Mouse (Mus musculus) left cerebral cortex, adult 8-10 months (tissue): Measurements from ENCODE around the gene Ggcx. TPM values are rescaled to one million over a fixed set of nuclear protein-coding genes. Genes with fewer than 3 reads are reported as not detected.
"Not testable (repeated sequence)": the region's sequence is repeated elsewhere in the genome, so short reads cannot be mapped to it uniquely, and the experiment has no call there.

ENCODE experiments used
- DNase-seq, 2 experiments: peaks; one replicate each; pipeline ENCODE4 v3.0.0; 2022; ENCODE audit warnings: low spot score in 2 of 2
- total RNA-seq, 4 experiments: library from RNA; stranded (reverse); gene quantifications; 2 replicates each; pipeline ENCODE4 v1.2.4; 2022

Ggcx gene
- total RNA-seq, 4 experiments from 2014 or later, result 20.3 to 24.7 (median 23.5) TPM

DNA sequence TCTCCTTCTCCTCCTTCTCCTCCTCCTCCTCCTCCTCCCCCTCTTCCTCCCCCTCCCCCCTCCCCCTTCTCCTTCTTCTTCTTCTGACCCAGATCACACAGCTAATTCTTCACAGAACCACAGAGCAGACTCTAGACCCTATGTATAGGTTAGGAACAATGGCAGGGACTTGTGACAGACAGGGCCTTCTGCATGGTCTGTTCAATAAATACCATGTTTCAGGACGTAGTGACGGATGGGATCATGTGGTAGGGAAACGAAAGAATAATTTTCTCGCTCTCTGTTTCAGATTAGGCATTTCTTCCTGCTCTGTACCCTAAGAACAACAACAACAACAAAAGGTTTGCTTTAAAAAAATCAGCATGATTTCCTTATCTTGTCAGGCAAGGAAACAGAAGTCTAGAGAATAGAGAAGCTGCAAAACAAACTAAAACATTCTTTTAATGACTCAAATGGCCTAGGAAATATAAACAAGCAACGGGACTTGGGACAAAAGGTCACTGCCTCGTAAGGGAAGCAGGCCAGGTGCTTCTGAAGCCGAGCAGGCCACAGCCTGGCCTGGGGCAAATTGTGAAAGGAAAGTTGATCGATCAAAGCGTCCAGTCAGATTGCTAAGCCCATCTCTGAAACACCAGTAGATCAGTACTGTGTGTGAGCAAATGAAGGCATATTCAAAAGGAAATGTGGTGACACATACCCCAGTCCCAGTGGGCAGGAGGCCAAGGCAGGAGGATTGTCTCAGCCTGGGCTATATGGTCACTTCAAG is 46.1 kb downstream of the Ggcx start:
- DNase-seq, result no peak

DNA sequence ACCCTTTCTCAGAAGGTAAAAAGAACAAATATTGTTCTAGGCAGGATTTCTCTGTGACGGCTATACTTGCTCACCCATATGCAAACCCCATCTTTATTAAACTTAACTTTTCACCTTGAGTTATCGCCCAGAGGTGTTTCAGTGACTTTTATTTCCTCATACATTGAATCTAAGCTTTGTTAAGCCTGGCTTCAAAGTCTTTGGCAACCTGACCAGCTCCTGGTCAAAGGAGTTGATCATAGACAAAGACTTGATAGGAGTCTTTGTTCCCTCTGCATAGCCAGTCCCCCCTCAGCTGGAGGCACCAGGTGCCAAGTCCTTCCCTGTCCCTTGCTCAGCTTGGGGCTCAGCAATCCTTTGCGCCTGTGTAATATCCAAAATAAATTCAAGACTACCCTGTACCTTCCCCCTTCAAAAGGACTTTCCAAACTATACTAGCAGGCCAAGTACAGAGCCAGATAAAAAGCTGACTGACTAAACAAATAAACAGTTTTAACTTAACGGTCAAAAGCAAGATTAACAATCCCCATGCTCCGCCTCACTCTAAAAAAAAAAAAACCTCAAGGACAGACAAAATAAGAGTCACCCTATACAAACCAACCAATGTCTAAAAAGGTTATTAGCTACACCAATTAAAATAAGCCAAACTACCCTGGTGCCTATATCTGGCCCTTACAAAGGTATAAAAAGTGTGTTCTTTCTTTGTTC is 48.6 kb downstream of the Ggcx start:
- not testable (repeated sequence) for DNase-seq

DNA sequence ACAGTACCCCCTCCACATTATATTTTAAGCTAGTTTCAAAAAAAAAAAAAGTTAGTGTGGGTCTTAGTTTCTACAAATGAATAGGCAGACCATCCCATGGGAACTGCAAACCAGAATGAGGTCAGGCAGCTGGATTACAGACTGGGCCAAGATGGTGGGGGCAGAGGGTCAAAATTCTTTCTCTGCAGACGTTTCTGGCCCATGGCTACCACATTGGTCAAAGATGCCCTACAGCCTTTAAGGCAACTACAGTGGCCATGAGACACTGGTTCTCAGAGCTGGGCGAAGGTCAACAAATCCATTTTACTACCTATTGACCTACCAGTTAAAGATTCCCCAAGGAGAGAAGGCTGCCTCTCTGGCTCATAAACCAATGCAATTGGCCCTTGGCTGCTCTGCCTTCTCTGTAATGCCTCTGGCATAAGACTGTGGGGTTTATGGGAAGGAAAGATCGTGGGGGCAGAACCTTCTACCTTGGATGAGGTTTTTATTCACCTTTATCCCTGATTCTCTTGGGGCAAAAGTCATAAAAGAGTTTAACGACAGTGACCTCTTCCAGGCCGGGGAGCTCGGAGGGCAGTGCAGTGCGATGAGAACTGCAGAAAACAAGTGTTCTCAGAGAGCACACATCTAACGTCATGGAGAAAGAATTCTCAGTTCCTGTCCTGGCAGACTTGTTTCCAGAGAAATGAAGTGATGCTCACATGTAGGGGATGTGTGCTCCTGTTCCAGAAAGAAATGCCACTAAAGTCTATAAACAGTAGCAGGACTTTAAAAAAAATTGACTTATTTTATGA is 51.5 kb downstream of the Ggcx start:
- no peak for DNase-seq

DNA sequence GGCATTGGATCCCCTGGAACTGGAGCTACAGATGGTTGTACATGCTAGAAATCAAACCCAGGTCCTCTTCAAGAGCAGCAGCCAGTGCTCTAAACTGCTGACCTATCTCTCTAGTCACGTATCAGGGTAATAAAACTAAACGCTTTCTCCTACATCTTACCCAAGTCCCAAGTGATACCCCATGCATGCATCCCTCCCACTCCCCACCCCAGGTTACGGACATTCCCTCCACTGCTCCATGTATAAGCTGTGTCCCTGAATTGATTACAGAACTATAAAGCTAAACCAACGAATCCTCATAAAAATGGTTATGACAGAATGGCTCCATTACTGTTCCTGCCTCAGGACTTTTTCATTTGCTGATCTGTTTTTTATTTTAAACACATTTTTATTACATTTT is 52.1 kb downstream of the Ggcx start:
- no peak for DNase-seq

DNA sequence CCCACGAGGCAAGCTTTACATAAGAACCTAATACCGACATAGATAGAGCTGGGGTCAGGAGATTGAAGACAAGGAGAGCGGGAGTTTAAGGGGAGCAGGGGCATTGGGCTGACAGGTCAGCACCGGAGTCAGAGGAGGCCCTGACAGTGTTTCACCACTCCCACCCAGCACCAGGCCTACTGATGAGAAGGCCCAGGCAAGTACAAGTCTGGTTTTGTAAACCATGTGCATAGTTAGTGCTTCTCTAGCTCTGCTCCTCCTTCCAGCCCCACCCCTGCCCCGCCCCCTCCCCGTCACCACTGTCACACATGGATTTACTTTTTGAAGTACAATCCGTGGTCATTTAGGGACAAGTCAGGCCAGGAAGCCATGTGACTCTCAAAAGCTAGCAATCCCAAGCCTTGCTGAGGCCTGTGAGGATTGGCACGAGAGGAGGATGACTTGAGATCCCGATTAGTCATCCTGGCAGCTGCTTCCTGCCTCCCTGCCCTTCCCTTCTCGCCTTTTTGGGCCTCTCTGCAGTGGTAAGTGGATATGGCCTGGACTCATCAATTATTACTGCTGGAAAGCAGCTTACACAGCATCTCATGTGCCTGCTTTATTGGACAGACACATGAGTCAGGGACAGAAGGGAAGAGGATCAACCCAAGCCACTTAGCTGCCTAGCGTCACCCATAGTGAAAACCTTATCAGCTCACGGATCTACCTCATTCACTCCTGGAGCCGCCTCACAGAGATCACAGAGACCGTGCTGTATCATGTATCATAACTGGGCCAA is 59.3 kb downstream of the Ggcx start:
- peak in 1 of 2 experiments; percentile 22 for DNase-seq

DNA sequence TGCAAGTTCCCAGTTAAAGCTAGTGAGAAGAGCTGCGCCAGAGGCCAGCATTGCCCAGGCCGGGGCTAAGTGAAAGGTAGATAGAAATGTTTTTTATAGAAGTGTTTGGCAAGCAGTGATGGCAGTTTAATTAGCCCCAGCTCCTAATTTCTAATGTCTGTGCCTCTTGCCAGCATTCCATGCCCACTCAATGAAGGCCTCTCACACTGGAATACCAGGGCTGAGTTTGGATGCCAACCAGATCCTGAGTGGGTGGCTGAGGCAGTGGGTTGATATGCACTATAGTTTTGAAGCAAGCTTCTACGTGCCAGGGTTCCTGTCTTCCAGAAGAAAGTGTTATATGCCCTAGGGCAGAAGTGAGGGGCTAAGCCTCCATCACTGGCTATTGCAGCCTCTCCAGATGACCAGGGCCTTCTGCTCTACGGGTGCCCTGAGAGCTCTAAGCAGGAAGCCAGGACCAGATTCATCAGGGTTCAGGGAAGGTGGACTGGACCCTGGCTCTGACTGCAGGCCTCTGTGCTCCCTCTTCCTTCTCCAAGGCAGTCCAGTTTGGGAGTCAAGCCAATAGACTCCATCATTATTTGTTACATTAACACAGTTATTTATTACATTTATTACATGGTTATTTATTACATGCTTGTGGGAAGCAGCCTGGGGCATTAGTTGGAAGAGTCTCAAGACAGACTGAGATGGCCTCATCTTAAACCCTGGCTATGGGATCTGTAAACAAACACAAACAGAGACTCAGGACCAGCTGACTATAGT is 61.3 kb downstream of the Ggcx start:
- peak in 1 of 2 experiments; percentile 45 for DNase-seq

DNA sequence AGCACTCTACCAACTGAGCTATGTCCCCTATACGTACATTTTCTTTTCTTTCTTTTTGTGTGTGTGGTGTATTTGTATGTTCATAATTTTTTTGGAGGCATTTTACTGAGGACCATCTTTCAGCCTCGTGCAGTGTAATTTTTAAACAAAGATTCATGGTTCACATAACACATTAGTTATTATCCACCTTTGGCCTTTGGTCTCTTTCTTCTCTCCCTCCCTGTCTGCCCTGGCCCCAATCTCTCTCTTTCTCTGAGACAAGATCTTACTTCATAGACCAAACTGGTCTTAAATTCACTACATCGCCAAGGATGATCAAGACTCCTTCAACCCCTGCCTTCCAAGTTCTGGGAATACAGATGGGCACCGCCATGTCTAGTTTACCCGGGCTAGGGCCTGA is 62.7 kb downstream of the Ggcx start:
- DNase-seq, result no peak

DNA sequence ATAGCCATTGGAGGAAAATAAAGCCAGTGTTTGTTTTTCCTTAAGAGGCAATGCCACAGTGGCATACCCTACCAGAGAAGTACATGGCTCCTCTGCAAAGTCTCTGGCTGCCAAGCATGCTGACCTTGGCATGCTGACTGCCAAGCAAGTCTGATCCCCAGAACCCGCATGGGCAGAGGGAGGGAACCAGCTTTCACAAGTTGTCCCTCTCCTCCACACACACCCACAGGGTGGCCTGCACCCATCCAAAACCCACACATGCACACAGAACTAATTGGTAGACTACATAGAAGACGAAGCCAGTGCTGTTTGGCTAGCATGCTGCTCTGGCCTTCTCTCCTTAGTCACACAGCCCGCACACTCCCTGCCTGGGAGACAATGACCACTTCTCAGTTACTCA is 63.5 kb downstream of the Ggcx start:
- DNase-seq, result no peak

DNA sequence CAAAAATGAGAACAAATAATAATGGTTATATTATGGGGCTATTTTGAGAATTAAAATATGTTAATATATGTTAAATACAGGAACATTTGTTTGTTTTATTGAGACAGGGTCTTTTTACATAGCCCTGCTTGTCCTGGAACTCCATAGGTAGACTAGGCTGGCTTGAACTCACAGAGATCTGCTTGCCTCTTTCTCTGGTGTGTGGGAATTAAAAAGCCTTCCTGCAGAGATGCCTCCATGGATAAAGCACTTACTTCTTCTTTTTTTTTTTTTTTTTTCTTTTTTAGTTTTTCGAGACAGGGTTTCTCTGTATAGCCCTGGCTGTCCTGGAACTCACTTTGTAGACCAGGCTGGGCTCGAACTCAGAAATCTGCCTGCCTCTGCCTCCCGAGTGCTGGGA is 64.6 kb downstream of the Ggcx start:
- DNase-seq, result not testable (repeated sequence)

DNA sequence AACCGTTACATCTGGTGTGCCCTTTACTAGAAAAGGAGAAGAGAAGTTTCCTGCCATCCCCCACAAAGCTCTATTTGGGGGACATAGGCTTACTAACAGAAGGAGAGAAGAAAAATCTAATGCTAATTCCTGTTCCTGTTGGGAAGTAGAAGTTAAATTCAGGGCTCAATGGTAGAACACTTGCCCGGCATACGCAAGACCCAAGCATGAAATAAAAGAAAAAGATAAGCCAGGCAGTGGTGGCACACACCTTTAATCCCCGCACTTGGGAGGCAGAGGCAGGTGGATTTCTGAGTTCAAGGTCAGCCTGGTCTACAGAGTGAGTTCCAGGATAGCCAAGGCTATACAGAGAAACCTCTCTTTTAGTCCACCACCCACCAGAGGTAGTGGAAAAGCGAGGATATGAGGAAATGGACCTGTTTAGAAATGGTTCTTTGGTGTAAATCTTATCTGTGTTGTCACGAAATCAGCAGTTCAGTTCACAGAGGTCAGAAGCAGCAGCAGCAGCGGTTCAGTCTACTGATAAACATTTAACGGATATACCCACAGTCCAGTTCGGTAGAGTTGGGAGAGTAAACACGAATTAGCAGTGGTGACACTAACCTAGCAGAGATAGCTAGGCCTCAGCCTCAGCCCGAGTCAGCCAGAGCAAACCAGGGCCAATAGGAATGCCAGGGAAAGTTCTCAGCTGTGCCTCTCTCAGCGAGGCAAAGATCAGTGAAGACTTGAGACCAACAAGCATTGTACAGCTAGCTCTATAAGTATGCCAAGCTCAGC is 65.7 kb downstream of the Ggcx start:
- no peak for DNase-seq

DNA sequence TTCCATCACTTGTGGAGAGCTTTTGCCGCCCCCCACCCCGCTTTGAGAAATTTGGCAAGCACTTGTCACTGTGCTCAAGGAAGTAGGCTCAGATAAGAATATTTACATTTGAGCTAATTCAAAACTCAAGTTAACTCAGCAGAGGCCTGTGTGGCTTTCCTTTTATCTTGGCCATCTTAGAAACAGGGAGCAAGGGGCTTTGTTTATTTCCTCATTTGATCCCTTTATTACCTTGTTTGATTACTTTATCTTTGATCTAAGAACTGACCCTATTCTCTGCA is 66.3 kb downstream of the Ggcx start:
- DNase-seq, result no peak

Other genes with a start within 250 kb of the Ggcx start
- 1 to 10 TPM; 1.3 to 2.1 (median 1.9) TPM for gene Atoh8, start 178.7 kb upstream of the Ggcx start, total RNA-seq
- gene Sftpb, start 109.7 kb upstream of the Ggcx start, total RNA-seq, result not detected
- gene Usp39, start 69.1 kb upstream of the Ggcx start, total RNA-seq, result 10 to 100 TPM; 29.6 to 33.2 (median 32.1) TPM
- gene 0610030E20Rik, start 67.0 kb upstream of the Ggcx start, total RNA-seq, result 10 to 100 TPM; 14.7 to 19.1 (median 17.6) TPM
- 10 to 100 TPM in 2 of 4 experiments, 1 to 10 TPM in 2; 8.9 to 12.8 (median 10.7) TPM for gene Tmem150a, start 58.9 kb upstream of the Ggcx start, total RNA-seq
- gene Rnf181, start 47.4 kb upstream of the Ggcx start, total RNA-seq, result 10 to 100 TPM; 76.4 to 85.1 (median 81.5) TPM
- 1 to 10 TPM; 4.4 to 8.6 (median 6.9) TPM for gene Vamp5, start 33.8 kb upstream of the Ggcx start, total RNA-seq
- 10 to 100 TPM; 16.5 to 23.2 (median 18.5) TPM for gene Vamp8, start 23.6 kb upstream of the Ggcx start, total RNA-seq
- 100 to 1,000 TPM; 148 to 178 (median 163) TPM for gene Mat2a, start 25.2 kb downstream of the Ggcx start, total RNA-seq
- 1 to 10 TPM in 2 of 4 experiments, under 1 TPM in 2; 0.59 to 1.7 (median 1.2) TPM for gene Sh2d6, start 107.4 kb downstream of the Ggcx start, total RNA-seq
- 10 to 100 TPM in 2 of 4 experiments, 1 to 10 TPM in 2; 2.9 to 16.9 (median 10.0) TPM for gene Capg, start 130.1 kb downstream of the Ggcx start, total RNA-seq
- gene Elmod3, start 184.1 kb downstream of the Ggcx start, total RNA-seq, result 10 to 100 TPM; 21.1 to 26.4 (median 24.0) TPM
- gene Retsat, start 184.2 kb downstream of the Ggcx start, total RNA-seq, result 10 to 100 TPM; 66.8 to 72.4 (median 68.4) TPM
- 100 to 1,000 TPM in 2 of 4 experiments, 10 to 100 TPM in 2; 93.0 to 104 (median 99.0) TPM for gene Tgoln1, start 202.7 kb downstream of the Ggcx start, total RNA-seq